Mouse (Mus musculus) embryonic stem cell, embryonic (primary cell): ENCODE measurements around the gene Retreg3.

Experiments used
- CTCF ChIA-PET, 4 experiments: fragments of 300-600 bp in 2 of 4; fragments of 350-600 bp in 2 of 4; sonication (Branson Sonifier 250); formaldehyde crosslinking; loops; one replicate each; lab custom pipeline; 2022; ENCODE audit warnings: inconsistent platforms in 2 of 4; lab: Charles Lee
- POLR2A ChIA-PET, 4 experiments: fragments of 300-600 bp in 2 of 4; fragments of 350-600 bp in 2 of 4; sonication (Branson Sonifier 250); formaldehyde crosslinking; loops; one replicate each; lab custom pipeline; 2022; ENCODE audit warnings: antibody characterized with exemption in 4 of 4, inconsistent platforms in 1 of 4; lab: Charles Lee

Retreg3 gene

DNA sequence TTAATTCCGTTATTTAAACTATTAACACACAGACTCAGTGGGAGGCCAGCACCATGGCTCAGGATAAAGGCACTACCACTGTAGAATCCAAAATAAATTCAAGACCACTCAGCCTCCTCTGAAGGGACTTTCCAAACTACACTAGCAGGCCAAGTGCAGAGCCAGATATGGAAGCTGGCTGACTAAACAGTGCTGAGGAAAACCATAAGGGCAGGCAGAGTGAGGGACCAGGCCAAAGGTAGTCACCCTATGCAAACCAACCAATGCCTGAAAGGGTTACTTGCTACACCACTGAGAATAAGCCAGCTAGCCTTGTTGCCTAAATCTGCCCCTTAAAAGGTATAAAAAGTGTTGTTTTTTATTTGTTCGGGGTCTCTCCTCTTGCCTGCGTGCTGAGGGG lies 7.5 kb downstream of the Retreg3 start:
- ChIA-PET CTCF (no interaction called here), POLR2A (no interaction called here)

DNA sequence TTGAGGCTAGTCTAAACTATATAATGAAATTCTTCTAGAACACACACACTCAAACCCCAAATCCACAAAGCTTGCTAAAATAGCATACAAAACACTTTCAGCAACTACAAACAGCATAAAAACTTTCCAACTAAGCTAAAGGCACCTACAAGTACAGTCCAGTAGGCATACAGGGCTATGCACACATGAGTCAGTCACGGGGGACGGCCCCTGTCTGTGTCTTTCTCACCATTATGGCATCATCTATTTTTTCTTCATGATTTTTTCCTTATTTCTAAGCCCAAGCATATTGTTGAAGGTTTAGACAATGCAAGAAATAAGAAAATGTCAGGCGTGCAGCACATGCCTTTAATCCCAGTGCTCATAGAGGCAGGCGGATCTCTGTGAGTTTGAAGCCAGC lies 8.5 kb downstream of the Retreg3 start:
- ChIA-PET CTCF (no interaction called here), POLR2A (interaction anchor here in 2 of 4 experiments (0.7 to 0.8 kb wide), 2 partner anchors 9 to 26 kb away, joined by 3 read pairs; partner anchors contain the start of genes Retreg3 (in 1 of the 2) and Tubg1 (in 1 of the 2))

DNA sequence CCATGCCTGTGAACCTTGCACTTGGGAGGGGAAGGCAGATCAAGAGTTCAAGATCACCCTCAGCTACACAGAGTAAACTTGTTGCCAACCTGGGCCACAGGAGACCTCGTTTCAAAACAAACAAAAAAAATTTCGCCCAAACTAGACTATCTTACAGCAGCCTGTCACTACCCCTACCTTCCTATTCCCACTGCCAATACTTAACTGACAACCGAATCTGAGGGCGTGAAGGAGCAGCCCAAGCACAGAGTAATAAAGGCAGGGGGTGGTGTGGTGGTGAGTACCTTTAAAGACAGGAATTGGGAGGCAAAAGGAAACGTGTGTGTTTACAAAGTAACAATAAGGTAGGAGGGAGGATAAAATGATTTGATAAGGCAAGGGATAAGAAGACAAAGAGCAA lies 9.0 kb downstream of the Retreg3 start:
- CTCF ChIA-PET = interaction anchor here in 1 of 4 experiments (0.6 kb wide), 1 partner anchor 65 kb away, joined by 3 read pairs; no protein-coding TSS in a partner anchor
- POLR2A ChIA-PET = interaction anchor here in 2 of 4 experiments (0.7 to 0.8 kb wide), 2 partner anchors 9 to 25 kb away, joined by 3 read pairs; partner anchors contain the start of genes Retreg3 (in 1 of the 2) and Tubg1 (in 1 of the 2)

DNA sequence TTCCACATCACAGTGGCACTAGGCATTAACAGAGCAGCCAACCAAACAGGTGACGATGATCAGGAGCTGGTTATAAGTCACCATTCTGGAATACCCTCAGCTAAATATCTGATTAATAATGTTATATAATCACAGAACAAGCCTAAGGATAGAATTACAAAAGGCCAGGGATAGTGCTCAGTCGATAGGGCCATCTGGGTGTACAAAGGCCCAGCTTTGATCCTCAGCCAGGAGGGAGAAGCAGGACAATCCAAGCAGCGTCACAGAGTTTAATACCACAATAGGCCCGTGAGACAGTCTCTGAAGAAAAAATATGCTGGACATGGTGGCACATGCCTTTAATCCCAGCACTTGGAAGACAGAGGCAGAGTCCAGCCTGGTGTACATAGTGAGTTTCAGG lies 10.3 kb downstream of the Retreg3 start:
- ChIA-PET POLR2A (interaction anchor here in 2 of 4 experiments (0.6 to 4.0 kb wide), 7 partner anchors 10 to 443 kb away, joined by 3 to 14 read pairs (median 3); partner anchors contain the start of genes Retreg3 (in 2 of the 2), Tubg1 (in 2 of the 2) and Wnk4 (in 1 of the 2)), CTCF (interaction anchor here in 2 of 4 experiments (0.7 to 1.2 kb wide), 3 partner anchors 50 to 476 kb away, joined by 3 to 7 read pairs (median 3); no protein-coding TSS in a partner anchor)

DNA sequence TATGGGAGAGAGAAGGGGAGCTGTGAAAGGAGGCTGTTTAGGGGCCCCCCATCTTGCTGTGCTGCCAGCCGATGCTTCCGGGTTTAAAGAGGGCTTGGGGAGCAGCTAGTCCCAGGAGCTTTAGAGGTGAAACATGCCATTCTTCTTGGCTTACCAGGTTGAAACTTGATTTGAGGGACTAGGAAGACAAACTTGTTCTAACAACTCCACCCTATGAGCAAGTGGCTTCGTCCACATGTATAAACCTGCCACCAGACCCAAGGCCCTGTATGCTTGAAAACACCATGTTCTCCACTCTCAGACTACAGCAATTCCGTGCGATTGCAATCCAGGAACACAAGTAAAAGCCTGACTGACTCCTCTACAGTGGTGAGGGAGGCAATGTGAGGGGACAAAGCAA lies 16.7 kb downstream of the Retreg3 start:
- ChIA-PET POLR2A (interaction anchor here in 3 of 4 experiments (0.8 to 3.5 kb wide), 5 partner anchors 9 to 94 kb away, joined by 3 to 11 read pairs (median 6); partner anchors contain the start of genes Retreg3 (in 3 of the 3) and Tubg1 (in 3 of the 3)), CTCF (interaction anchor here in 1 of 4 experiments (1.5 to 1.8 kb wide), 2 partner anchors 45 to 78 kb away, joined by 3 to 8 read pairs; no protein-coding TSS in a partner anchor)

DNA sequence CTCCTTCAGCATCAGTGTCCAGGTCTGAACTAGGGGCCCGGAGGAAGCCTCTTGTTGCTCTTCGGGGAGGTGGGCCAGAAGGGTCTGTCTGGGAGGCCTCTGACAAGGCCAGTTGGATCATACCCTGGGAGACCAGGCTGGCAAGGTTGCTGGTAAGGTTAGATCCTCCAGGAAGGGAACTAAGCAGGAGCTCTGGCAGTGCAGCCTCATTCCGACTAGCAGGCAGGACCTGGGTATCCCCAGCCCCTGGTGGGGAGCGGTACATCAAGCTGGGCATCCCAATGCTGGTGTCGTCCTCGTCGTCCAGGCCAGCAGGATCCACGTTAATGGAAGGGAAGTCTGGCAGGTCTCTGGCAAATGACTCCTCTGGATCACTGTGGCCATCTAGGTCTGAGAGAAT lies 21.5 kb downstream of the Retreg3 start:
- CTCF ChIA-PET = no interaction called here
- POLR2A ChIA-PET = interaction anchor here in 3 of 4 experiments (0.6 to 3.1 kb wide), 5 partner anchors 11 to 778 kb away, joined by 3 to 9 read pairs (median 3); partner anchors contain the start of genes Retreg3 (in 2 of the 3) and Tubg1 (in 2 of the 3)

DNA sequence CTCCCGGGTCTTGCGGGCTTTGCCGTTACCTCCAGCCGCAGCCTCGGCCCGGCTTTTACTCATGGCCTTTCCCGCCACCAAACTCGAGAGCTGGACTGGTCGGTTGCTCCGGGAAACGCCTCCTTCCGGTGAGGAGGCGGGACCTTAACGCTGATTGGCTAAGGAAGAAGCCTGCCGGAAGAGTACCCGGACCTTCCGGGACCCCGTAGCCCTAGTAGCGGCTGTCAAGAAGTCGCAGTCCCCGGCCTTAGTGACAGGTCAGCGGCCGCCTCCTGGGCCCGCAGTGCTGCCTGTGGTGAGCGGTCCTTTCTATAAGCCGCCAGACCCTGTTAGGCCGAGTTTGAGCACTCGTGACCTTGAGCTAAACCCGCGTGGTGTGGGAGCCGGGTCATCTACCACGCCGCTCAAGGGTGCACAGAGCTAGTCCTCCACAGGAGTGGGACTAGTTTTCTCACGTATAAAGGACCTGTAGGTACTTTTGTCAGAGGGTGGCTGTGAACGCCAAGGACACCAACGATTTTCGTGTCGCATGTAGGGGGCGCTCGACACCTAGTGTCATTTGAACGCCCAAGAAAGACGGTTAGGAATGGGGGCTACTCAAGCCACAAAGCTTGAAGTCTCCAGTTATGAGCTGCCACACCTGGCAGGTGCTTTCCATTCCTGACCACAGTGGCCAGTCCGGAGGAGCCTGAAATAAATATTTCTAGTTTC lies 24.2 kb downstream of the Retreg3 start, which contains the start of gene Psmc3ip:
Gene Psmc3ip, minus strand, starts transcription at position 123 of the 711 bp plus-strand sequence.
- CTCF ChIA-PET = interaction anchor here (0.5 to 2.4 kb wide), 46 partner anchors 8 to 772 kb away, joined by 3 to 18 read pairs (median 4); partner anchors contain the start of genes Coasy (in 3 of the 4), Ccr10 (in 2 of the 4), Mlx (in 2 of the 4) and Plekhh3 (in 2 of the 4)
- POLR2A ChIA-PET = interaction anchor here (0.5 to 4.2 kb wide), 52 partner anchors 8 to 681 kb away, joined by 3 to 39 read pairs (median 4); partner anchors contain the start of genes Coasy (in 3 of the 4), Retreg3 (in 3 of the 4), Tubg1 (in 3 of the 4) and Mlx (in 2 of the 4)

DNA sequence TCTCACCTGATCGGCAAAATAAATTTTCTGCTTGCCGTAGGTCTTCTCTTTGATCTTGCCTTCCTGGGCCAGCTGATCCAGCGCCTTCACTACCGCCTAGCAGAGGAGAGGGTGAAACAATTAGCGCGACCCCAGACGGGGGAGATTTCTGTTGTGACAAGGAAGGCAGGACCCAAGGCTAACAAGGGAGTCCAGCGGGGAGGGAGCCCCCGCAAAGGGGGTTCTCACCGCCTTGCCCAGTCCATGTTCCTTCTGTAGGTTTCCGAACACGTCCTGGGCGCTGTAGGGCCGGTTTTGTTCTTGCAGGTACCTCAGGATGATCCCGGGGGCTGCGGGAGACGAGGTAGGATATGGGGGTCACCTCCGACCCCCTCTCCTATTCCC lies 24.8 kb downstream of the Retreg3 start:
- CTCF ChIA-PET = interaction anchor here (0.6 to 2.4 kb wide), 31 partner anchors 8 to 772 kb away, joined by 3 to 18 read pairs (median 4); partner anchors contain the start of genes Coasy (in 2 of the 4), Plekhh3 (in 2 of the 4), Retreg3 (in 2 of the 4) and Tubg1 (in 2 of the 4)

DNA sequence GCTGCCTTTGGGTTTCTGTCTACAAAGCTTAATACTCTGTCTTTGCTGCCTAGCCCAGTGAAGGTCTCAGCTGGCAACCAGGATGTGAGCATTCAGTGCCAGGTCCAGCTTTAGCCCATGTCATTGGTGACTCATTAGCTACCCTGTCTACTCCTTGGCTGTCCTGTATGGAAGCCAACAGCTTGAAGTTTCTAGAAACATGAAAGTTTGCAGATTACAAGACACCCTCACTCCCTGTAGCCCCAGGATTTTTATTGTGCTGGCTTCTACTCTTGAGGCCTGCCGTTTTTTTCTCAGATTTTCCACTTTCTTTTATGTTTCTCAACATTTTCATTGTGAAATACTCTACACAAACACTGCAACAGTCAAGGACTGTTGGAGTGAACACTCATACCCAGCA lies 29.8 kb downstream of the Retreg3 start:
- POLR2A ChIA-PET = interaction anchor here in 2 of 4 experiments (1.0 to 6.2 kb wide), 5 partner anchors 9 to 63 kb away, joined by 3 to 26 read pairs (median 6); partner anchors contain the start of gene Hsd17b1 (in 1 of the 2)

More for the DNA sequence above, 24.8 kb downstream of the Retreg3 start:
- POLR2A ChIA-PET = interaction anchor here (0.6 to 4.2 kb wide), 45 partner anchors 7 to 349 kb away, joined by 3 to 39 read pairs (median 4); partner anchors contain the start of genes Coasy (in 3 of the 4), Mlx (in 2 of the 4), Naglu (in 2 of the 4) and Plekhh3 (in 2 of the 4)

DNA sequence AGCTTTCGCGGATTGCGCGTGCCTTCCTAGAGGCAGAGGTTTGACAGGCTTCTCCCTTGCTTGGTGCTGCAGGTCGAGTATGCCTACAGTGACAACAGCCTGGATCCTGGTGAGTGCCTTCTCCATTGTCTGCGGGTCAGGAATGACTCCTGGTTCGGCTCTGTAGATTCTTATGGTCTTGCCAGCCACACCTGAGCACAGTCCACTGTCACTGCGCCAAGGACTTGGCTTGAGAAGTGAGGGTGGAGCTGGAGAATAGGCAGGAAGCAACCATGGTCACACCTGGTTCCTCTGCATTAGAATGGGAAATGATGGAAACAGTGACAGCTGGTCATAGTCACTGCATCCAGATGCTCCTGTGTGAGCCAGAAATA lies 32.0 kb downstream of the Retreg3 start:
- ChIA-PET CTCF (interaction anchor here in 3 of 4 experiments (0.7 to 2.4 kb wide), 6 partner anchors 11 to 113 kb away, joined by 3 to 8 read pairs (median 6); no protein-coding TSS in a partner anchor), POLR2A (interaction anchor here (0.6 to 6.2 kb wide), 27 partner anchors 8 to 795 kb away, joined by 3 to 26 read pairs (median 4); partner anchors contain the start of genes Psmc3ip (in 3 of the 4), Retreg3 (in 2 of the 4), Tubg1 (in 2 of the 4) and Atp6v0a1 (in 1 of the 4))

More for the DNA sequence above, 29.8 kb downstream of the Retreg3 start:
- CTCF ChIA-PET = no interaction called here

DNA sequence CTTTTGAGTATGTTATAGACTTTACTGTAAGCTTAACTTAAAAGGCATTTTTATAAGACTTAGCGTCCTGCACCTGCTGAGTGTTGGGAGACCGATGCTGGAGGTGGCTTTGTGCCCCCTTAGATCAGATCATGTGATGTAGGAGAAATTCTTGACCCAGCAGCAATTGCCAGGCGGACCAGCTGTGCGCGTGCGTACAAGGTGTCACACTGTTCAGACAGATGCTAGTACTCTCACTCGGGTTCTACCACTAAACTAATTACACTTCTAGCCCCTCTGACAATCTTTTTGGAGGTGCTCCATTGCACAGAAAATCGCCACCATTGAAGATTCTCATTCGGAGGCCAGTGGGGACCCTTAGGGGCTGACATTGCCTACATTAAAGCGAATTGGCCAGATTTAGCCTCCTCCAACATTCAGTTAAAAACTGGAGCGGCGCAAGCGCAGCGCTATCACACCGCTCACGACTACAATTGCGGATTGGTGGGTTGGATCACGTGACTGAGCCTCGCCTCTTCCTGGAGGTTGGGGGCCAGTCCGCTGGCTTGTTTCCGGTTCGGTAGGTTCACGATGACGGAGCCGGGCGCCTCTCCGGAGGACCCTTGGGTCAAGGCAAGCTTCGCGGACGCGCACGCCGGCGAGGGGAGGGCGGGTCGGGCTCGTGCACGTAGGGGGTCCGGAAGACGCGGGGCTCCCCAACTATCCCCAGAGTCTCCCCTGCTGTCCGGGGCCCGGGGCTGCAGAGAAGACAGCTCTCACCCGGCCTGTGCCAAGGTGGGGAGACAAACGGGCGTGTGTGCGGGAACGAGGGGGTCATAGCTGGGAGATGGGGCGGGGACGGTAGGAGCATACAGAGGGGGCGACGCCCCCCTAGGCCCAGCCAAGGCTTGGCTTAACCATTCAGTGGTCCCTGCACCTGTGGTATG lies 32.7 kb downstream of the Retreg3 start, which contains the start of gene Mlx:
Gene Mlx, plus strand, starts transcription at position 522 of the 926 bp plus-strand sequence.
- CTCF ChIA-PET = interaction anchor here in 3 of 4 experiments (0.7 to 2.4 kb wide), 8 partner anchors 8 to 114 kb away, joined by 3 to 9 read pairs (median 8); partner anchors contain the start of gene Psmc3ip (in 1 of the 3)
- POLR2A ChIA-PET = interaction anchor here (0.6 to 6.2 kb wide), 30 partner anchors 7 to 794 kb away, joined by 3 to 39 read pairs (median 5); partner anchors contain the start of genes Psmc3ip (in 3 of the 4), Naglu (in 2 of the 4), Retreg3 (in 2 of the 4) and Tubg1 (in 2 of the 4)

DNA sequence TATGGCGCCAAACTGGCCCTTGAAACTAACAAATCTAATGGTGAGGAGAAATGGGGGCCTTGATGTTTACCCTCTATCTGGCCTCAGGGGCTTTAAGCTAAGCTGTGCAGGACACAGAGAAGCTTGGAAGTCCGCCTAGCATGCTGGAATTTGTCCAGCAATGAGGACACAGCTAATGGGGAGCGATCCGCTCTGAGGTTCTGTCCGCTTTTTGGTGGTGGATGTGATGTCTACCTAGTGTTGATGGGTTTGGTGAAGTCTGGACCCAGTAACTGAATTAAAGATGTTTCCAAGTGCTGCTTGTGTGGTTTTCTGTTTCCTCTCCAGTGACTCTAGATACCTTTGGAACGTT lies 33.4 kb downstream of the Retreg3 start:
- ChIA-PET CTCF (interaction anchor here in 3 of 4 experiments (0.5 to 2.4 kb wide), 6 partner anchors 9 to 144 kb away, joined by 4 to 9 read pairs (median 8); partner anchors contain the start of gene Psmc3ip (in 1 of the 3)), POLR2A (interaction anchor here in 2 of 4 experiments (0.6 to 6.2 kb wide), 15 partner anchors 8 to 565 kb away, joined by 3 to 39 read pairs (median 5); partner anchors contain the start of genes Psmc3ip (in 2 of the 2), Becn1 (in 1 of the 2), Hsd17b1 (in 1 of the 2) and Naglu (in 1 of the 2))

DNA sequence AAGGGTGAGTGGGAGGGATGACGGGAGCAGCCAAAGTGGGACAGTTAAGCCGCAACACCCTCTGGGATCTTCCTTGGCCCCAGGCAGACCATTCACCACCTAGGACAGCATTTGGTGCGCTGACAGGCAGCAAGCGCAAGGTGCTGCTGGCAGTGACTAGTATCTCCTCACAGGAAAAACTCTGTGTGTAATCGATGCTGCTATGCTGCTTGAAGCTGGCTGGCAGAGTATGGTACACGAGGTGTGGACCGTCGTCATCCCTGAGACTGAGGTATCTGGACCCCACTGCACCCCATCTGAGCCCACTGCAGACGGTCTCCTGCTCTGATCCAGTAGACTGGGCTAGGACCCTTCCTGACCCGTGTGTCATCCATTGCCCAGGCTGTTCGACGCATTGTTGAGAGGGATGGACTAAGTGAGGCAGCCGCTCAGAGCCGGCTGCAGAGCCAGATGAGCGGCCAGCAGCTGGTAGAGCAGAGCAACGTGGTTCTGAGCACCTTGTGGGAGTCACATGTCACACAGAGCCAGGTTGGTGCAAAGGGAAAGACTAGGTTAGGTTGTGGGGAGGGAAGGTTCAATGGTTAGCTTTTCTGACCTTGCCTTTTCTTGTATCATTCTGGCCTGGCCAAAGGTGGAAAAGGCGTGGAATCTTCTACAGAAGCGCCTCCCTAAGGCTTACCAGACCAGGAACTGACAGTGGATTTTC lies 33.9 kb downstream of the Retreg3 start:
- POLR2A ChIA-PET = interaction anchor here in 3 of 4 experiments (0.6 to 6.2 kb wide), 12 partner anchors 8 to 216 kb away, joined by 3 to 39 read pairs (median 4); partner anchors contain the start of genes Psmc3ip (in 3 of the 3), Becn1 (in 1 of the 3), Hsd17b1 (in 1 of the 3) and Naglu (in 1 of the 3)

DNA sequence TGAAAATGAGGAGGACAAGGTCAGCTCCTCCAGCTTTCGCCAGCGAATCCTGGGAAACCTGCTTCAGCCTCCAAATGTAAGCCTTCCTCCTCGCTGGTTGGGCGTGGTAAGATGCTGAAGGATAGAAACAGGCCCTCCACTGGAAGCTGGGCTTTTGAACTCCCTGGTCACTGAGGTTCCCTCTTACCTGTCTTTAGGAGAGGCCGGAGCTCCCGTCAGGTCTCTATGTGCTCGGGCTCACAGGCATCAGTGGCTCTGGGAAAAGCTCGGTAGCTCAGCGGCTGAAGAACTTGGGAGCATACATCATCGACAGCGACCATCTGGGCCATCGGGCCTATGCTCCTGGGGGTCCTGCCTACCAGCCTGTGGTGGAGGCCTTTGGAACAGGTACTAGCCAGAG lies 34.9 kb downstream of the Retreg3 start:
- POLR2A ChIA-PET = interaction anchor here in 2 of 4 experiments (1.0 to 5.4 kb wide), 5 partner anchors 9 to 91 kb away, joined by 3 to 39 read pairs (median 8); partner anchors contain the start of genes Psmc3ip (in 2 of the 2) and Naglu (in 1 of the 2)
- CTCF ChIA-PET = interaction anchor here in 1 of 4 experiments (0.6 to 1.4 kb wide), 2 partner anchors 11 to 47 kb away, joined by 3 to 4 read pairs; partner anchors contain the start of gene Psmc3ip

More for the DNA sequence above, 33.9 kb downstream of the Retreg3 start:
- CTCF ChIA-PET = interaction anchor here in 2 of 4 experiments (0.5 to 1.5 kb wide), 3 partner anchors 9 to 144 kb away, joined by 4 to 8 read pairs (median 5); partner anchors contain the start of gene Psmc3ip (in 1 of the 2)

DNA sequence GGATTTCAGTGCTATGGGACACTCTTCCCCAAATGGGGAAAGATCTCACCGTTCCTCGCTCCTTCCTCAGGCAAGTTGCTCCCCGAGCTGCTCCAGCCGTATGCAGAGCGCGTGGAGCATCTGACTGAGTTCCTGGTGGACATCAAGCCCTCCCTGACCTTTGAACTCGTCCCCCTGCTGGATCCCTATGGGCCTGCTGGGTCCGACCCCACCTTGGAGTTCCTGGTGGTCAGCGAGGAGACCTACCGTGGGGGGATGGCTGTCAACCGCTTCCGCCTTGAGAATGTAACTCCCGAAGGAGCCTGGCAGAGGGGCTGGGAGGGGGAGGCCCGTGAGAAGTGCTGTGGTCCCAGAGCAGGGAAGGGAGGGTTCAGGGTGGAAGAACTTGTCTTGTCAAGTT lies 35.4 kb downstream of the Retreg3 start:
- ChIA-PET CTCF (interaction anchor here in 1 of 4 experiments (0.6 to 1.4 kb wide), 2 partner anchors 11 to 48 kb away, joined by 3 to 4 read pairs; partner anchors contain the start of gene Psmc3ip), POLR2A (interaction anchor here in 3 of 4 experiments (0.6 to 5.4 kb wide), 6 partner anchors 9 to 211 kb away, joined by 3 to 39 read pairs (median 9); partner anchors contain the start of genes Psmc3ip (in 2 of the 3) and Naglu (in 1 of the 3))
